Mouse (Mus musculus) Muller cell, postnatal 12 days (primary cell): ENCODE measurements around the gene Gal3st2c.
"Not testable (repeated sequence)": the region's sequence is repeated elsewhere in the genome, so short reads cannot be mapped to it uniquely, and the experiment has no call there.

ENCODE experiments used
- DNase-seq: peaks from one replicate; pipeline ENCODE4 v3.0.0-alpha.2; 2015; ENCODE audit errors: inconsistent ontology term

Gene Gal3st2c

DNA sequence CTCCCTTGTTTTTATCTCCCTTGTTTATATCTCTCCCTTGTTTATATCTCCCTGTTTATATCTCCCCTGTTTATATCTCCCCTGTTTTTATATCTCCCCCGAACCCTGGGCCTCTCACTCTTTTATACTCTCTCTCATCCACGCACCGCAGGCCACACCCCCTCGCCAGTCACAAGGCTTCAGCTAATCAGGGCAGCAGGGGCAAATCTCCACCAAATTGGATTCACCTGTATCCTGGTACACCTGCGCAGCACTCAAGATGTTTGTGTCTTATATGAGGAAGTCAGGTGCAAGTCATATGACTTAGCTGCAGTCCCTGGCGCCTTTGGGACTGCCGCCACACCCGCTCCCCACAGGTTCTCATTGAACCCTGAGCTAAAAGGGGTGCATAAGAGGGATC is at the start of gene Gal3st2c:
TSS of gene Gal3st2c (plus strand) at position 301 of the 400 bp plus-strand sequence.
- not testable (repeated sequence) for DNase-seq

DNA sequence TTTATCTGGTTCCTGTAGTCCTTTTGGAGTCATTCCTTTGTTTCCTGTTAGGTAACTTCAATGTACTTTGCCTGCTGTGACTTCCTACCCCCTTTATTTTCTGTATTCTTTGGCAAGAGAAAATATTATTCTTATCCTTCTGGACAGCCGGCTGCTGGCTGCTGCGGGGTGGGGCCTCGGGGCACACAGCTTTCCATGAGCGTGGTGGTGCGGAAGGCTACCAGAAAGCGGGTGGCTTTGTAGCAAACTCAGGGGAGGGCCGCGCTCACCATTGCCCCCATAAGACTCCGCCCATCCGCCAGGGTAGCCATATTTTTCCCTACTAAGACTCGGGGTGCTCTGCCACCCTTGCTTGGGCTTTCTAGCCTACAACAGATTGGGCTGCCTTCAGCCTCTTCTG is 41.2 kb upstream of the Gal3st2c start:
- not testable (repeated sequence) for DNase-seq

DNA sequence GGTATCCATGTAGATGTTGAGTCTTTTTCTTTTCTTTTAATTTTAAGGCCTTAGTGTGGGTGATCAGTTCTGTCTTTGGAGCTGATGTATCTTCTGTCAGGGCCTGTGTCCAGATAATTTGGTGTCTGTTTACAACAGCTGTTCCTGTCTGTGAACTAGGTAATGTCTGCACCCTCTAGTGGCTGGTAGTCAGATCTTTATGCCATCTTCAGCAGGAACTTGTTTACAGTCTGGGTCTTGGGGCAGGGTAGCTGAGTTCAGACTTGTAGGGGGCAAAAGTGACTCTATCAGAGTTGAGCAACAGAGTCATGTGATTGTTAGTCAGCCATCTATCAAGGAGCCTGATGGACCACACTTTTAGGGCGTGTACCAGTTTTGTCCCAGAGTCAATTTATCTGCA is 23.8 kb upstream of the Gal3st2c start:
- DNase-seq, result not testable (repeated sequence)

DNA sequence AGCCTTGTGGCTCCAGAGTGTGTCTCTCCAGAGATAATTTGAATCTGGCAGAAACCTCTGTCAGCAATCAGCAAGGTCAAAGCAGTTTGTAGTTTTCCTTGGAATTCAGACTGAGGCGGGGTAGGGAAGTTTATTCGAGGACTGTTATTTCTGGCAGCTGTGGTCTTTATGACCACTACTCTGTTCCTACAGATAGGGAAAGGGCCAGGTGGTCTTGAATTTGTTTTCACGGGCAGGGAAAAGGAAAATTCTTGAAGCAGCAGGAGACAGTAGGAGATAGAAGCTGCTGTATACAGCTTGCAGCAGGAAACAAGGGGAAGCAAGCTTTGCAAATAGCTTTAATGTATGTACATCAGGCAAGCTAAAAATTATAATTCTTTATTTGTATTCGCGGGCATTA is 19.9 kb upstream of the Gal3st2c start:
- not testable (repeated sequence) for DNase-seq

- DNase-seq, result not testable (repeated sequence)
Measured at GRCm38 (mm10) chr1:93970797-93971196, 19.5 kb upstream of the Gal3st2c start.

DNA sequence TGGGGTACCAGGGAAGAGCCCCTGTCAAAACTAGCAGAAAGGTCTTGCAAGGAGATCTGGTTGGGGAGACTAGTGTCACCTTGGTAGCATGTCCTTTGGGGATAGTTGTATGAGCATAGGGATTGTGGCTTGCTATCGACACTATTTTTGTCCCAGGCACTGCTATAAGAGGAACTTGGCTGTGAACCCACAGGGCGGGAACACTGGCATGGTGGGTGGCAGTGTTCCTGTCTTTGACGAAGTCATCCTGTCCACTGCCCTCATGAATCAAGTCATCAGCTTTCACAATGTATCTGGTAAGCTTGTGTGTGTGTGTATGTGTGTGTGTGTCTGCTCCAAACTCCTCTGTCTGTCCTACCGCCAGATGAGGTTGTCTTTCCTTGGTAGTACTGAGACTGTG is 14.5 kb upstream of the Gal3st2c start:
- DNase-seq, result not testable (repeated sequence)

DNA sequence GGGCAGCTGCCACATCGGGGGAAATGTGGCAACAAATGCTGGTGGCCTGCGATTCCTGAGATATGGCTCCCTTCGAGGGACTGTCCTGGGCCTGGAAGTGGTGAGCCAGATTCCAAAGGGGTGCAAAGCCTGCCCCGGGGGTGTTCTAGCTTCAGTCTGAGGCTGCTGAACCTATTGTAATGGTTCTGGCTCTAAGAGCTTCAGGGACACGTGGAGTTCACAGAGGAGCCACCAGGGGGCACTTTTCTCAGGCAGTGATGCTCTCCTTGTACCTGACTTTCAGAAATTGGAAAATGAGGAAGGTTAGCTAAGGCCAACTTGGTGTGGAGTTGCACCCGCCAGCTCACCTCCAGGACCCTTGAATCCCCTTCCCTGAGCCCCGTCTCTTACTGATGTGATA is 12.0 kb upstream of the Gal3st2c start:
- not testable (repeated sequence) for DNase-seq

GRCm38 (mm10) chr1:93980932-93981331 is 9.4 kb upstream of the Gal3st2c start:
- not testable (repeated sequence) for DNase-seq

GRCm38 (mm10) chr1:93986167-93986566 is 4.1 kb upstream of the Gal3st2c start:
- no peak for DNase-seq

GRCm38 (mm10) chr1:93988786-93989185 is 1.5 kb upstream of the Gal3st2c start:
- no peak for DNase-seq

DNA sequence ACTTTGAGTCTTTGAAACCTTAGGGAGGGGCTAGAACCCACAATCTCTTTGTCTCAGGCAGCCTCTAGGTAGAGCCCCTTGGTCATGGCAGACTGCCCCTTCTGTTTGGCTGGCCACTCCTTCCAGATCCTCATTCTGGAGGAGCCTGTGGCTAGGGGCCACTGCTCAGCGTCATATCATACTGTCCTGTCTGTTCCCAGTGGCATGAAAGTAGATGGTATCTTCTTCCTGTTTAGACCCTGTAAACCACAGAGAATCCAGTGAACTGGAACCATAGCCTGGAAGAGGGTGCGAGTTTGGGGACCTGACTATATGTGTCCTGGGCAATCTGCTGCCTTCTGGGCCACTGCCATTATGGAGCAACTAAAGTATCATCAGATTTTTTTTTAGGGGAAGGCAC is 759 bp downstream of the Gal3st2c start:
- DNase-seq, result not testable (repeated sequence)

DNA sequence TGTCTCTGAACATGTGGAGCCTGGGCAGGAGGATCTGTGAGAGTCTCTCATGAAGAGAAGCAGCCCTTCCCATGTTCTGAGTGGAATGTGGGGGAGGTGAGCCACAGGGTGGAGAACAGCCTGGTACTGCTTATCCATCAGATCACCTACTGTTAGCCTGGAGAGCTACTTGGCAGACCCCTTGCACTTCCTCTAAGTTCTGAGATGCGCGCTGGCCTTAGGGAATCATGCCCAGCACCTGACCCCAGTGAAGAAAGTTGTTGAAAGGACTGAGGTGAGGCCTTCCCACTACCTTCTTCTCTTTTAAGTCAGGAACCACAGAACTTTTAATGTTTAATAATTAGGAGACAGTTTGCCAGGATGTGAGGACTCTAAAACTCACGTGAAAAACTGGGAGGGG is 1.2 kb downstream of the Gal3st2c start:
- not testable (repeated sequence) for DNase-seq

DNA sequence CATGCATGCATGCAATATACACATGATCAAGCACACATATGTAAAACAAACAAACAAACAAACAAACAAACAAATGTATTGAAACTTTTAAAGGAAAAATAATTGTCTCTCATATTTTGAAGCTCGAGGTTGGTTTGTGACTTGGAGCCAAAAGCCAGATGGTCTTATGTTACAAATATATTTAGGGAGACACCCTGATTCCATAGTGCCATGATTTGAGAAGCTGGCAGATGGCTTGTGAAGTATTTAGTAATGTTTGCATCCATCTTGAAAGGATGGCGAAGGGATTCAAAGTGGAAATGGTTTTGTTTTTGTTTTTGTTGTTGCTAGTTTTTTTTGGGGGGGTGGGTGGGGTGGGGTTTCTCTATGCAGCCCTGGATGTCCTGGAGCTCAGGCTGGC is 10.7 kb downstream of the Gal3st2c start:
- no peak for DNase-seq

DNA sequence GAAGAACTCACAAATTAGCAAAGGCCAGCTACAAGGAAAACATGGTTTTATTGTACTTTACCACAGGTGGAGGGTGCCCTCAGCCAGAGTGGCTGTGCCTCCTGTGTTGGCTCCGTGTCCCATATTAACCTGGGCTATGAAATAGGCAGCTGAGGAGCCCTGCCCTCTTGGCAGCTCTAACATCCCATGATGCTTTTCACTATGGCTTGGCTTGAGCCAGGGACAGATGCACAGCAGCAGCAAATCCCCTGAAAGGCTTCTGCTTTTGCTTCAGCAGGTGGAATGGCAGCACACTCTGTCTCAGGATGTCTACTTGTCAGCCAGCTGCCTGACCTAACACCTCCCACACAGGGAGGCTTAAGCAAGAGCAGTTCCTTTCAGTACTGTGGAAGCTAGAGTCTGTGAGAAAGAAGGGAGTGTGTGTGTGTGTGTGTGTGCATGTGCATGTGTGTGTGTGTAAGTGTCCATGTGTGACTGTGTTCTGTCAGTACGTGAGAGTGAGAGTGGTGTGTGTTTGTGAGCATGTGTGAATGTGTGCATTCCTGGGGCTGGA is 15.7 kb downstream of the Gal3st2c start:
- DNase-seq, result not testable (repeated sequence)

GRCm38 (mm10) chr1:94008826-94009225 is 18.5 kb downstream of the Gal3st2c start:
- DNase-seq, result not testable (repeated sequence)

- DNase-seq, result no peak
Measured at GRCm38 (mm10) chr1:94011643-94012042, 21.3 kb downstream of the Gal3st2c start.

GRCm38 (mm10) chr1:94020151-94020550 is 29.8 kb downstream of the Gal3st2c start, which contains the start of gene Neu4:
Gene Neu4 (plus strand): TSS chr1:94020451.
- DNase-seq, result no peak

- DNase-seq, result no peak
Measured at GRCm38 (mm10) chr1:94027506-94028108, 37.3 kb downstream of the Gal3st2c start.

- DNase-seq, result peak; percentile 80
Measured at GRCm38 (mm10) chr1:94028741-94029140, 38.4 kb downstream of the Gal3st2c start.

- no peak for DNase-seq
Measured at GRCm38 (mm10) chr1:94033075-94033602, 42.8 kb downstream of the Gal3st2c start.

DNA sequence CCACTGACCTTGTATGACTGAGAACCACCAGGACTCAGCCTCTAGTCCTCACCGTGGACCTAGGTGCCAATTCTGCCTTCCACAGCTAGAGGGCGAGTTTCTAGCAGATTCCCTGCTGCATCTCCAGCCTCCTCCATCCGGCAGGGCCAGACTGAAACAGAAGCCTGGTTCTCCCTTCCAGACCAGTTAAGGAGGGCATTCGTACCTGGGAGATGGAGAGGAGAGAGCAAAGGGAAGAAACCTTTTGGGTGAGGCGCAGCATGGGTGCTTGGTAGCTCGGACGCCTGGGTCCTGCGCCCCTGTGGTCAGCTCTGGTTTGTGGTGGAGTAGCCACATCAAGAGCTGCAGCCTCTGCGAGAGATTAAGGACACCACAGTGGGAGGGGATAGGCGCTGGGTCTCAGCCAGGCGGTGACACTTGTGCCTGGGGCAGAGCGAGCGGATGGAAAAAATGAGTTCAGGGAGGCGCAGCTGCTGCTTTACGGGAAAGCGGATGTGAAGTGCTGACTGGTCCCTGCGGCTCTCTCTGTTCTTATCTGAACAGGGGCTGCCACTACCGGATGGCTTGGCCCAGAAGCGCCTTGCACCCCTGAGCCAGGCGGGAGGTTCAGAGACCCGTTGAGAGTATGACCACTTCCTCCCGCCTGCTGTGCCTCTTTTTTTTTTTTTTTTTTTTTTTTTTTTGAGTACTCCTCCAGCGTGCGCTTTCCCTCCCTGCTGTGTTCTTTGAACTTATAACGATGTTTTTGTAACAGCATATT is 44.9 kb downstream of the Gal3st2c start:
- DNase-seq, result peak; percentile 95

GRCm38 (mm10) chr1:94040391-94040790 is 50.1 kb downstream of the Gal3st2c start:
- DNase-seq, result no peak

- DNase-seq, result no peak
Measured at GRCm38 (mm10) chr1:94045559-94045958, 55.2 kb downstream of the Gal3st2c start.
